Mouse (Mus musculus) bone marrow, adult 2 months (tissue): Measurements from ENCODE around the gene Zfp64.

Experiments
- CTCF ChIP-seq: fragments of 200-500 bp; IDR thresholded peaks from 2 replicates; pipeline ENCODE4 v1.5.1; 2011; ENCODE audit warnings: low read length, control low read depth; ENCODE audit not compliant: control insufficient read depth, insufficient read depth
- POLR2A ChIP-seq: fragments of 200-500 bp; IDR thresholded peaks from 2 replicates; pipeline ENCODE4 v1.6.1; 2011; ENCODE audit warnings: low read depth, mild to moderate bottlenecking, control low read depth, low read length, borderline replicate concordance; ENCODE audit not compliant: control insufficient read depth

DNA sequence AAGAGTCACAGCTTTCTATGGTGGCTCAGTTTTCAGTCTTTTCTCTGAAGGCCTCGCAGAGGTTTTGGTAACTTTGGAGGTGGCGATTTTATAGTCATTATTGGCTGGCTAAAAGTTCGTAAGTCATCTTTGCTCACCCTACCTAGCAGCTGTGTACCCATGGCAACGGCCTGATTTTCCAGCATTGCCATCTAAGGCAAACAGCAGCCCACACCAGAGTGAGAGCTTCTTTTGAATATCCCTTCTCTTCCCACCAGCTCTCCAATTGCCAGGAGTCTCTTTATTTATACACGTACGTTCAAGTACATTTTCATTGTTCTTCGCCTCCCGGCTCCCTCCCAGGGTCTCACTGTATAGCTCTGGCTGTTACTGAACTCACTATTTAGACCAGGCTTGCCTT lies 59.9 kb downstream of the Zfp64 start:
- no peak for TF ChIP-seq POLR2A
- no peak for TF ChIP-seq CTCF
